Mouse (Mus musculus) forebrain, embryonic 15.5 days (tissue): Measurements from ENCODE around the gene Msi2. TPM values are rescaled to one million over a fixed set of nuclear protein-coding genes. Genes with fewer than 3 reads are reported as not detected.

Source experiments
- ATAC-seq: fragments of 200-750 bp; cut with Nextera tagmentation; replicated peaks from 2 replicates; pipeline ENCODE4 v1.8.0; 2017; ENCODE audit warnings: mild to moderate bottlenecking, moderate TSS enrichment, moderate library complexity
- H3K27ac ChIP-seq: fragments of 300-500 bp; sonication (generic); replicated peaks from 2 replicates; pipeline ENCODE4 v1.5.1; 2015; ENCODE audit warnings: mild to moderate bottlenecking, inconsistent platforms
- H3K27me3 ChIP-seq: fragments of 300-500 bp; sonication (generic); 2 replicates; pipeline ENCODE4 v1.6.1; 2015; ENCODE audit warnings: inconsistent platforms
- H3K36me3 ChIP-seq: fragments of 300-500 bp; sonication (generic); 2 replicates; pipeline ENCODE4 v1.6.1; 2015; ENCODE audit warnings: mild to moderate bottlenecking, inconsistent platforms
- H3K4me1 ChIP-seq: fragments of 300-500 bp; sonication (generic); 2 replicates; pipeline ENCODE4 v1.6.1; 2015; ENCODE audit warnings: inconsistent platforms
- H3K4me2 ChIP-seq: fragments of 300-500 bp; sonication (generic); replicated peaks from 2 replicates; pipeline ENCODE4 v1.6.1; 2015; ENCODE audit warnings: mild to moderate bottlenecking, inconsistent platforms
- H3K4me3 ChIP-seq: fragments of 300-500 bp; sonication (generic); 2 replicates; pipeline ENCODE4 v1.5.1; 2015; ENCODE audit warnings: mild to moderate bottlenecking, inconsistent platforms
- H3K9ac ChIP-seq: fragments of 300-500 bp; sonication (generic); replicated peaks from 2 replicates; pipeline ENCODE4 v1.6.1; 2015; ENCODE audit warnings: mild to moderate bottlenecking, inconsistent platforms
- H3K9me3 ChIP-seq: fragments of 300-500 bp; sonication (generic); 2 replicates; pipeline ENCODE4 v1.6.1; 2016; ENCODE audit warnings: inconsistent platforms
- WGBS: fragments of 180-500 bp; shearing (Covaris S2); methylation state at CpG from one replicate; pipeline ENCODE4 v1.1.7; 2015; ENCODE audit warnings: mixed read lengths; 5-methylcytosine and 5-hydroxymethylcytosine counted together
- polyA plus RNA-seq: library from polyadenylated mRNA; unstranded; fragments of >200 nt; fragmentation: Nextera tagmentation; extraction: Ambion mirVana; gene quantifications from 2 replicates; pipeline ENCODE4 v1.2.1, GENCODE M21; 2015

Msi2 gene
- polyA plus RNA-seq, 1 experiment from 2014 or later: 27.1 TPM

DNA sequence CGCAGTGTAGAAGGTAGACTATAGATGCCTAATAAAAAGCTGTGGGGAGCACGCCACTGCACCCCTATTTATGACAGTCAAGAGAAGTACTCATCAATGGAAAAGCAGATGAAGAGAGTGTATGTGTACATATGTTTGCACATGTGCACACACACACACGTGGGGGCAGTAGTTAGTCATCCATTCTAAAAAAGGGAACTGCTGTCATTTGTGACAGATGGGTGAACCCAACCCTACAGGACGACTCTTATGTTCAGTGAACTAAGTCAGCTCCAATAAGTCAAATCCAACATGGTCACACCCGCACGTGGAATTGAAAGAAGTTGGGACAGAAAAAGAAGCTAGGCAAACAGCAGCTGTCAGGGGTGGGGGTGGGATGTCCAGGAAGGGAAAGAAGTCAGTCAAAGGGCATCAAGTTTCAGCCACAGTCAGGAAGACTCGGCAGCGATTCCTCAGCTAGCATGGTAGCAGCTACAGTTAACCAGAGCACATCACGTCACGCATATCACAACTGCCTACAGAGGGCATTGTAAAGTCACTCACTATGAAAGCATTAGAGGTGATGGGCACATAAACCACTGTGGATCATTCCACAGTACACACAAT, 158.8 kb downstream of the Msi2 start:
- H3K9me3 ChIP-seq: no peaks in the 10 kb centered on the region
- no peaks in the 10 kb centered on the region for H3K36me3 ChIP-seq
- no peak overlapping the region for H3K27ac ChIP-seq
- H3K27me3 ChIP-seq: no peaks in the 10 kb centered on the region
- ATAC-seq: no peak
- peaks cover 48% of the 10 kb centered on the region for H3K4me1 ChIP-seq
- H3K4me3 ChIP-seq: no peak overlapping the region
- WGBS: 75% methylated on average over 10 of the region's 10 CpGs
- no peak overlapping the region for H3K4me2 ChIP-seq
- H3K9ac ChIP-seq: no peak overlapping the region

DNA sequence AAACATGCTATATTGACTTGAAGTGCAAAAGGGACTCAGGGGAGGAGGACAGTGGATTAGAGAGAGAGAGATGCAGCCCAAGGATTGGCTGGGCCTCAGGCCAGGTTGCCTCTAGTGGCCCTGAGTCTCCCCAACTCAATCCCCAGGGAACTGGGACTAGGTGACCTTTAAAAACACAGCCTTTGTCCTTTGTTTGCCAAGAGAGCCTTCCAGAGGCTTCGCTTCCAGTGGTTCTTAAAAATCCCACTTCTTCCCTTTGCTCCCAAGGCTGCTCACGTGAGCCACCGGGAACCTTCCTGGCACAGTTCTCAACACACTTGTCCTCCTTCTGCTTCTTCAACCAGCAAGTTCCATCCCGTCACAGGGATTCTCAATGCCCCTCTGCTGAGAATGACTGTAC, 159.6 kb downstream of the Msi2 start:
- H3K9me3 ChIP-seq: no peaks in the 10 kb centered on the region
- H3K27ac ChIP-seq: no peak overlapping the region
- no peak overlapping the region for H3K4me3 ChIP-seq
- H3K9ac ChIP-seq: no peak overlapping the region
- H3K4me1 ChIP-seq: peaks cover 53% of the 10 kb centered on the region
- no peak for ATAC-seq
- H3K4me2 ChIP-seq: no peak overlapping the region
- WGBS: 80% methylated on average over 4 of the region's 4 CpGs
- H3K27me3 ChIP-seq: no peaks in the 10 kb centered on the region
- H3K36me3 ChIP-seq: no peaks in the 10 kb centered on the region

DNA sequence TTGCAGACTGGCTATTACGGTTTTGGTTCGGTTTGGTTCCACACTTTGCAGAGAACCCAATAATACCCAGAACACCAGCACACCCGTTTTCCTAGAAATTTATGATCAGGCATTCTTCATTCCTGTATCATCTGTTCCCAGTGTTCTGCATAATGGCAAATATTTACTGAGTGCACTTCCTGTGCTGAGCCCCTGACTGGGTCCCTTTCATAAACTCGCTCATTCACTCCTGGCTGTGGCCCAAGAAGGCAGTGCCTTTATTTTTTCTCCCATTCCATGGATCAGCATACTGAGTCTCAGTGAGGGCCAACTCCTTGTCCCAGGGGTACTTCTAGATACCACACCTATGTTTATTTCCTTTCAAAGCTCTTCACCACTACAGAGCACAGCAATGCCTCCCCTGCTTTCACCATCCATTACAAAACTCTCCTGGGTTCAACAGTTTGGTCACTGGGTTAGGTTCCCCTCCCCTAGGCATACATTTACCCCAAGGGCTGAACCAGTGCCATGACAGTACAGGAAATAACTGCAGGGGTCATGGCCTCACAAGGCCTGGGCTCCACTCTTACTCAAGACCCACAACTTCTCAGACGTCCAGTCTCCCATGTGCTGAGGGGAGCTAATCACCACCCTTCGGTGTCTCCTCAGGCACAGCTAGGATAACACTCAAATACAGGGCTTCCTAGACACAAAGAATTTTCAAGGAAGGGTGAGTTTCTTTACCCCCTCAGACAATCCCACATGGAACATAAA, 160.3 kb downstream of the Msi2 start:
- Histone ChIP-seq H3K36me3 (no peaks in the 10 kb centered on the region), H3K9me3 (no peaks in the 10 kb centered on the region), H3K4me1 (peaks cover 61% of the 10 kb centered on the region), H3K9ac (no peak overlapping the region), H3K27me3 (no peaks in the 10 kb centered on the region), H3K4me2 (no peak overlapping the region), H3K4me3 (no peak overlapping the region), H3K27ac (no peak overlapping the region)
- WGBS: 67% methylated on average over 6 of the region's 6 CpGs
- no peak for ATAC-seq

DNA sequence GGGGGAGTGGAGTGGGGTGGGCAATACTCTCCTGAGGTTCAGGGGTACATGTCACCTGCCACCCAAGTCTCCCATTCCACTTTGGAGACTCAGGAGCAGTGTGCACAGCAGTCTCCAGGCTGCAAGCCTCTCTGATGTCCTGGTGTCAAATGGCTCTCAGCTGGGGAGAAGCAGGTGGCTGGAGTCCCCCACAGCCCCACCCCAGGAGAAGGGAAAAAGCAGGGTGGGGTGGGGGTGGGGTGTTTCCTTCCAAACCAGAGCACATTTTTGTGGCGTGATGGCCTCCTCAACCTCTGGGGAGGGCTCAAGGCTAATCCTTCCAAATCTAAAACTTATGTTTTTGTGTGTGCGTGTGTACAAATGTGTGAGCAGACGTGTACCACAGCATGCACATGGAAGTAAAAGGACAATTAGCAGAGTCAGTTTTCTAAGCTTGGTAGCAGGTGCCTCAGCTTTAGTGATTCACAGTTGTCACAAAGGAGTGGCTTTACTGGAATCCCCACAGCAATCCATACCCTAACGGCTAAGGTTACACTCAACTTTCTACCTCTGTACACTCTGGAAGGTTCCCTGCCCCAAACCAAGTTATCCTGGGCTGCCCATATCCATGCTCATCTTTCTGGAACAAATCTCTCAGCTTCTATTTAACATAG, 161.1 kb downstream of the Msi2 start:
- H3K4me3 ChIP-seq: no peak overlapping the region
- H3K4me1 ChIP-seq: peaks cover 68% of the 10 kb centered on the region
- WGBS: 53% methylated on average over 4 of the region's 4 CpGs
- H3K27ac ChIP-seq: no peak overlapping the region
- H3K27me3 ChIP-seq: no peaks in the 10 kb centered on the region
- H3K9ac ChIP-seq: no peak overlapping the region
- H3K36me3 ChIP-seq: no peaks in the 10 kb centered on the region
- H3K9me3 ChIP-seq: no peaks in the 10 kb centered on the region
- no peak overlapping the region for H3K4me2 ChIP-seq
- ATAC-seq: no peak

DNA sequence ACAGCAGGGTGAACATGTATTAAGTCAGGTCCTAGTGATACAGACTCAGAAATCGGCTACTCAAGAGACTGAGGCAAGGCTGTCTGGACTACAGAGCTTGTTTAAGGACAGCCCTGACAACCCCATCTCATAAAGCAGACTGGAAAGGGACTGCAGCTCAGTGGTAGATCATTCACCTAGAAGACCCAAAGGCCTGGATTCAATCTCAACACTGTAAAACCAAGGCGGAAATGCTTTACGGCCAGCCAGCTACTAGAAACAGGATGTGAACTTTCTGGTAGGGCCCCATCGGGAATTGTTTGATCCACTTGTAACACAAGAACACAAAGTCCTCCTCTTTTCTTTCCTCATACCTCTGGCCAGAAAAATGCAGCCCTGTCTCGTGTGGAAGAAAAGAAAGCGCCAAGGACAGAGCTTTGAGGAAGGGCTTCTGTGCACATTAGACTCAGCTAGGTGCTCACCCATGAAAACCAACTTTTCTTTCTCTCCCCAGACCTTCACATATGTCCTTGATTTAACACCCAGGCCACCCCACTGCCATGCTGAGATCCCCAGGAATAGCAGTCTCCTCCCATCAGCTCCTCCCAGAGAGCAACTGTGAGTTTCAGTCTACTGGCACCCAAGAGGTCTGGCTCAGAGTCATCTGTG, 162.3 kb downstream of the Msi2 start:
- H3K4me2 ChIP-seq: no peak overlapping the region
- H3K27me3 ChIP-seq: no peaks in the 10 kb centered on the region
- H3K27ac ChIP-seq: peak overlapping the region; percentile 41; the same call in 1 of the 2 replicates
- H3K9me3 ChIP-seq: no peaks in the 10 kb centered on the region
- WGBS: 54% methylated on average over 6 of the region's 6 CpGs
- H3K36me3 ChIP-seq: no peaks in the 10 kb centered on the region
- H3K4me3 ChIP-seq: no peak overlapping the region
- ATAC-seq: no peak
- no peak overlapping the region for H3K9ac ChIP-seq
- peaks cover 68% of the 10 kb centered on the region for H3K4me1 ChIP-seq

DNA sequence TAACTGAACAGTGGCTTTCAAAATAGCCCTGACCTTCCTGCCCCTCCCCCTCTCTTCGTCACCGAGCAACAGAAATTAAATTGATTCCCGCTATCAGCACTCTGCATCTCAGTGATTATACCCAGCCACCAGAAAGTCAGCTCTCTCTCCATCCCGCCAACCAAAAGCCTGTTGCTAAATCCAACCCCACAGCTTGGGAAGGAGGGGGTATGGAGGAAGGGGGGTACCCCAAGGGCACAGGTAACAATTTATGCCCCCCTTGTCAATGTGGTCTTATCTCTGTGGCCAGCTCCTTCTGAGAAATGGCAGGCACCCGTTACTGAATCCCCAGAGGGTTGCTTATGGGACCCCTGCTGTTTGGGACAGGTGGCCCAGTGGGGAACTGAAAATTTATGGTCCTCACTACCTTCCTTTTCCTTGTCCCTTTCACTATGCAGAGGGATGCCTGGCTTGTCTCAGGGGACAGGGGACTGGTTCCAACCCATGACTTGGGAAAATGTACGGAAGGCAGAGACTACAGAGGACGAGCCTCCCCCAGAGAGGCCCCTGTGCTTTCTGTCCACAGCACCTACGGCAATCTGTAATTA, 163.0 kb downstream of the Msi2 start:
- Histone ChIP-seq H3K4me2 (no peak overlapping the region), H3K27ac (0 out of 2 replicates have a peak overlapping the region, but pooled peaks have one; percentile 8), H3K4me1 (peaks cover 73% of the 10 kb centered on the region), H3K4me3 (no peak overlapping the region), H3K27me3 (no peaks in the 10 kb centered on the region), H3K9ac (no peak overlapping the region), H3K9me3 (no peaks in the 10 kb centered on the region), H3K36me3 (no peaks in the 10 kb centered on the region)
- ATAC-seq: no peak
- 45% methylated on average over 8 of the region's 8 CpGs for WGBS

DNA sequence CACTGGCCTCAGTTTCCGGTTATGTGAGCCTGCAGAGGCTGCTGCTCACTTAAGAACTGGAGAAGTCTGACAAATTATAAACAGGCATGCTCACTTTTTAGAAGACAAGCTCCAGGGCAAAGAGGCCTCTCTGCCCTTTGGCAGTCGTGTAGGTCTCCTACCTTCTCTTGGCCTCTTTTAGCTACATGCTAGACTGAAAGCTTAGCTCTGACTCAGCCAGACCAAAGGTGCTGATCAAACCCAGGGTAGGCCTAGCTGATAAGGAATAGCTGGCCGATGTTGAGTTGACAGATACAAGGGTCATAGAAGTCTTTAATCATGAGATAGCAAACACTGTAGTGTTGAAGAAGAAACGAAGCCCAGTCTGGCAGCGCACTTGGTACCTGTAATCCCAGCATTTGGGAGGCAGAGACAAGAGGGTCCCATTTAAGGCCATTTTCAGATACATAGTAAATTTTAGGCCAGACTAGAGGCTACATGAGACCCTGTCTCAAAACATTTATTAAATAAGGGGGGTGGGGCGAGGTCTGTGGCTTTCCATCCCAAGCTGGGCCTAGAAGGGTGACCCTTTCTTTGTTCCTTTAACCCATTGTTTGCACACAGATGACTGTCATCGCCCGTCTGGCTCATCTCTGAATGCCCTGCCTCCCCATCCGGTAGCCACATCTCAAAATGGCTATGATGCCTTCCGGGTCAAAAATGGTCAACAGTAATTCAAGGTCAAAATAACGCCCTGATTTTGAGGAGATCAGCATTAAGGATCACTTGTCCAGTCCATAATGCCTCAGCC, 164.6 kb downstream of the Msi2 start:
- 72% methylated on average over 11 of the region's 11 CpGs for WGBS

DNA sequence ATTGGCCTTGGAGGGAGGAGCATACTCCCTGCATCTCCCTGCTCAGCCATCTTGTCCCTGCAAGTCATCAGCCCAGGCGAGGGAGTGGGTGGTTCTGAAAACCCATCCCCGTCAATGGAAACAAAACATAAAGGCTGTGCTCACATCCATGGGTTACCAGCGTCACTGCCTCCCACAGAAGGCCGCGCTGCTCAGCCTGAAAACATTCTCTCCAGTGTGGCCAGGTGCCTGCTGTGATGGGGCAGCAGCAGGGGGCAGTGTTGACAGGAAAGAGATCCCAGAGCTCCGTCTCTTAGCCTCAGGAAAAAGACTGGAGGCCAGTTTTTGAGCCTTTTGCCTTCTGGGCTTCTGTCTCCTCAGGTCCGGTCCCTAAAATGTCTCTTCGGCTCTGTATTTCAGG, 165.3 kb downstream of the Msi2 start:
- H3K27me3 ChIP-seq: no peaks in the 10 kb centered on the region
- H3K9me3 ChIP-seq: no peaks in the 10 kb centered on the region
- no peak overlapping the region for H3K4me2 ChIP-seq
- peaks cover 87% of the 10 kb centered on the region for H3K4me1 ChIP-seq
- H3K9ac ChIP-seq: no peak overlapping the region
- H3K36me3 ChIP-seq: no peaks in the 10 kb centered on the region
- H3K4me3 ChIP-seq: no peak overlapping the region
- 0 out of 2 replicates have a peak, but pooled peaks have one; percentile 25 for ATAC-seq
- H3K27ac ChIP-seq: no peak overlapping the region
- WGBS: 18% methylated on average over 8 of the region's 8 CpGs

More for the DNA sequence above, 164.6 kb downstream of the Msi2 start:
- Histone ChIP-seq H3K4me1 (peaks cover 83% of the 10 kb centered on the region), H3K36me3 (no peaks in the 10 kb centered on the region), H3K4me2 (no peak overlapping the region), H3K9me3 (no peaks in the 10 kb centered on the region), H3K4me3 (no peak overlapping the region), H3K27ac (0 out of 2 replicates have a peak overlapping the region, but pooled peaks have one; percentile 4), H3K9ac (no peak overlapping the region), H3K27me3 (no peaks in the 10 kb centered on the region)
- no peak for ATAC-seq

DNA sequence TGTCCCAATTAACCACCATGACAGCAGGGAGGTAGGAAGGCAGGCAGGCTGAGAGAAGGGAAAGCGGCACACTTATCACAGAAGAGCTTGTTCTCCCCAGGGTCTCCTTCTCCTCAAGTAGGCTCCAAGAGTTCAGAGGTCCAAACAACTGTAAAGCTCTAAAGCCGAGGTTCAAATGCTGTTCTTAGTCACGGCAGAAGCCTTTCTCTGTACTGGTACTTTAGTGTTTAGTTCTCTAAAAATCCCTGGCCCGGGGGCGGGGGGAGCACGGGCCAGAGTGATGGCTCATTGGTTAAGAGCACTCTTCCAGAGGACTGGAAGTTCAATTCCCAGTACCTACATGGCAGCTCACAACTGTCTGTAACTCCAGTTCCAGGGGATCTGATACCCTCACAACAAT, 165.9 kb downstream of the Msi2 start:
- no peak overlapping the region for H3K4me2 ChIP-seq
- peaks cover 87% of the 10 kb centered on the region for H3K4me1 ChIP-seq
- H3K4me3 ChIP-seq: no peak overlapping the region
- H3K36me3 ChIP-seq: no peaks in the 10 kb centered on the region
- ATAC-seq: no peak
- H3K9me3 ChIP-seq: no peaks in the 10 kb centered on the region
- H3K27me3 ChIP-seq: no peaks in the 10 kb centered on the region
- H3K9ac ChIP-seq: no peak overlapping the region
- H3K27ac ChIP-seq: no peak overlapping the region
- WGBS: 61% methylated on average over 6 of the region's 6 CpGs

DNA sequence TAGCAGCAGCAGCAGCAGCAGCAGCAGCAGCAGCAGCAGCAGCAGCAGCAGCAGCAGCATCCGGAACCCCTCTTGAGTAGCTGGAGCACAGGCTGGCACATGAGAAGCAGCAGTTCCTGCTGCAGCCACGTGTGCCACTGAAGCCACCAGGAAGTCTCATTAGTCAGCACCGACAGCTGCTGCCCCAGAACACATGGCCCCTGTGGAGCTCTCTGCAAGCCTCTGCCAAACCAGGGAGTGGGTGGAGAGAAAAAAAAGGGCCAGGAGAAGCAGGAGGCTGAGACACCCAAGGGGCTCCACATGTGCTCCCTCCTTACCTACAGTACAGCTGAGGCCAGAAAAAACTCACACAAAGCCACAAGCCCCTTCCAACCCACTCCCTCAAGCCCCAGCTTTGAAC, 167.3 kb downstream of the Msi2 start:
- Histone ChIP-seq H3K27me3 (no peaks in the 10 kb centered on the region), H3K4me1 (peaks cover 83% of the 10 kb centered on the region), H3K36me3 (no peaks in the 10 kb centered on the region), H3K9me3 (no peaks in the 10 kb centered on the region), H3K4me2 (no peak overlapping the region), H3K4me3 (no peak overlapping the region), H3K27ac (peak overlapping the region; percentile 16), H3K9ac (no peak overlapping the region)
- 2% methylated on average over 3 of the region's 3 CpGs for WGBS
- peak; percentile 41; the same call in 1 of the 2 replicates for ATAC-seq
